Mouse (Mus musculus) neural tube, postnatal 0 days (tissue): Measurements from ENCODE around the gene Usp34. TPM values are rescaled to one million over a fixed set of nuclear protein-coding genes. Genes with fewer than 3 reads are reported as not detected.

ENCODE experiments used
- microRNA-seq: library from miRNA; unstranded; fragments of <30 nt; microRNA quantifications from one replicate; pipeline ENCODE4, GENCODE M21; 2016
- polyA plus RNA-seq: library from polyadenylated mRNA; unstranded; fragments of >200 nt; fragmentation: Nextera tagmentation; extraction: Ambion mirVana; gene quantifications from 2 replicates; pipeline ENCODE4 v1.2.1, GENCODE M21; 2015

Gene Usp34
- polyA plus RNA-seq = 28.3 and 31.1 TPM in 2 replicates

GRCm38 (mm10) chr11:23306764-23307565 lies at the start of gene Usp34:
Usp34 (plus strand) TSS chr11:23306895.

GRCm38 (mm10) chr11:23497718-23498509 lies 191.2 kb downstream of the Usp34 start, which contains the start of gene Ahsa2:
Ahsa2 (minus strand) TSS chr11:23498030.

GRCm38 (mm10) chr11:23520473-23521205 lies 213.9 kb downstream of the Usp34 start, which contains the start of gene 1700093K21Rik:
1700093K21Rik (minus strand) TSS chr11:23521155.

Small RNA genes within 50 kb of the gene (microRNA-seq; reads per million reads assigned to microRNA genes)
- not detected for gene Gm47279

Other genes with a start within 250 kb of the Usp34 start
- 29.2 and 31.7 TPM in 2 replicates for gene Xpo1, start 50.9 kb upstream of the Usp34 start, polyA plus RNA-seq
- gene Ahsa2, start 191.1 kb downstream of the Usp34 start, polyA plus RNA-seq = 49.5 and 52.8 TPM in 2 replicates
- gene 1700093K21Rik, start 214.3 kb downstream of the Usp34 start, polyA plus RNA-seq = 0.17 TPM in 1 of 2 replicates, not detected in the other